Mouse (Mus musculus): ENCODE results near the gene Fetub. TPM values are rescaled to one million over a fixed set of nuclear protein-coding genes. Genes with fewer than 3 reads are reported as not detected.

The Fetub gene
- total RNA-seq, 2 experiments from 2014 or later, result 0.48 TPM; not detected in 1

DNA sequence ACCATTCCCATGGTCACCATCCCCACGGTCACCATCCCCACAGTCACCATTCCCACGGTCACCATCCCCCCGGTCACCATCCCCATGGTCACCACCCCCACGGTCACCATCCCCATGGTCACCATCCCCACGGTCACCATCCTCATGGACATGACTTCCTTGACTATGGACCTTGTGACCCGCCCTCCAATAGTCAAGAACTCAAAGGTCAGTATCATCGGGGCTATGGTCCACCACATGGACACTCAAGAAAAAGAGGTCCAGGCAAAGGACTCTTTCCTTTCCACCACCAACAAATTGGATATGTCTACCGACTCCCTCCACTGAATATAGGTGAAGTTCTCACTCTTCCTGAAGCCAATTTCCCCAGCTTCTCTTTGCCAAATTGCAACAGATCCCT lies 42.9 kb downstream of the Fetub start:
- DNase-seq (ENCODE audit: low spot score in 2 of 2), result no peak

DNA sequence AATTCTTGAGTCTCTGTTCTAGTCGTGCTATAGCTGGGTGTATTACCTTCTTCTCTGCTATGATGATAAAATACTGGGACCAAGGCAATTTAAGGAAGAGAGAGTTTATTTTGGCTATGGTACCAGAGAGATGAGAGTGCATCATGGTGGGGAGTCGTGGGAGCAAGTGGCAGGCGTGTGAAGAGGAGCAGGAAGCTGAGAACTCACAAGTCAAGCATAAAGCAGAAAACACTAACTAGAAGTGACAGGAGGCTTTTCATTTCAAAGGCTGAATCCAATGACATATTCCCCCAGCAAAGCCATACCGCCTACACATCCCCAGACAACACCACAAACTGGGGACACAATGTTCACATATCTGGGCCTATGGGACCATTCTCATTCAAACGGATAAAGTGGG lies 44.1 kb downstream of the Fetub start:
- no peak for DNase-seq (ENCODE audit: low spot score in 2 of 2)

DNA sequence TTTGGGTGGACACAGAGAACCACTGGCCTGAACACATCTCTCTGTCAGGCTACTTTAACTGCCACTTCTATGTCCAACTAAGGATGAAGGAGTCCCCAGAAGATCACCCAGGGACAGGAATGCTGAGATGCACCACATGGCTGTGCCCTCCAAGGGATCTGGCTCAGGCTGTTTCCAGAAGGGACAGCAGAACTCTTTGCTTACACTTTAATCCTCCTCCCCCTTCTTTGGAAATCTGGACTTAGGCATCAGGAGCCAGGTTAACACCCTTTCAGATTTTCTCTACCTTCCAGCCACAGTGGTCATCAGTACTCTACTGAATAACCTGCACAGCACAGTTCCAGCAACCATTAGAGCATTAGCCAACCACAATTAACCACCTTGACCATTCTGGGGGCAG lies 45.2 kb downstream of the Fetub start:
- DNase-seq (ENCODE audit: low spot score in 2 of 2), result no peak

DNA sequence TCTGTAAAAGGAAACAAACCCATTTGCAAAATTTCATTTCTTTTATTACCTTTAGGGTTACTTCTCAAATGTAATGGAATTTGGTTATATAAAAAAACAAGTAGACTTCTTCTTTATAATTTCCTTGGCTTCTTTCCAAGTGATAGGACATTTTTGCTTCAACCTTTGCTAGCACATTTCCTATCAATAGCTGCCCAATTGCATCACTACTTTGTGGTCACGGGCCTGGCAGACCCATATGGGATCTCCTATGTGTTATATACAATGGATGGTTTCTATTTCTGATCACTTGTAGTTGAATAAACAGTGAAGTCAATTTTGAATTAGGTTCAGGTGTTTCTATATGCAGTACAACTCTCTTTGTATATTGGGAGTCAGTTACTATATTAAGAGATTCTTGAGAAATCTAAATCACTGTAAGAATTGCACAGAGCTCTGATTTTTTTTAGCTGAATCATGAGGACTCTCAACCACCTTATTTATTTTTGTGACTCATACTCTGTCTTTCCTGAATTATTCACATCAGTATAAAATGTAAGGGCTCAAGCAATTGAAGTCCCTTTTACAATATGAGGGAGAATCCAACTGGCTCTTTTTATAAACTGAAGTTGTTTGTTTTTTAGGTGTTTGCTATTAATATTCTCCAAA lies 49.4 kb downstream of the Fetub start:
- no peak for DNase-seq (ENCODE audit: low spot score in 2 of 2)

Other genes with a start within 250 kb of the Fetub start
- not detected for gene Crygs, start 106.8 kb upstream of the Fetub start, total RNA-seq (2021)
- 10 to 100 TPM; 15.7 to 16.1 TPM for gene Tbccd1, start 60.7 kb upstream of the Fetub start, total RNA-seq (2021)
- 10 to 100 TPM; 69.5 to 76.3 TPM for gene Dnajb11, start 60.5 kb upstream of the Fetub start, total RNA-seq (2021)
- not detected for gene Ahsg, start 27.1 kb upstream of the Fetub start, total RNA-seq (2021)
- gene Hrg, start 32.7 kb downstream of the Fetub start, total RNA-seq (2021), result not detected
- gene Kng2, start 111.1 kb downstream of the Fetub start, total RNA-seq (2021), result not detected
- gene Kng1, start 139.5 kb downstream of the Fetub start, total RNA-seq (2021), result not detected
- 100 to 1,000 TPM; 713 to 771 TPM for gene Eif4a2, start 189.1 kb downstream of the Fetub start, total RNA-seq (2021)
- 1 to 10 TPM; 4.8 to 5.1 TPM for gene Rfc4, start 209.4 kb downstream of the Fetub start, total RNA-seq (2021)
- gene Adipoq, start 228.2 kb downstream of the Fetub start, total RNA-seq (2021), result not detected

Data from layer of hippocampus, postnatal 14 days (tissue).